Mouse (Mus musculus) cerebellum, adult 9-11 months (tissue): ENCODE results near the gene Pex11a.
A peak's percentile ranks its signal among the peaks of the same experiment; 100 is the strongest.

Experiments
- DNase-seq: peaks from one replicate; pipeline ENCODE4 v3.0.0; 2022

Pex11a gene

DNA sequence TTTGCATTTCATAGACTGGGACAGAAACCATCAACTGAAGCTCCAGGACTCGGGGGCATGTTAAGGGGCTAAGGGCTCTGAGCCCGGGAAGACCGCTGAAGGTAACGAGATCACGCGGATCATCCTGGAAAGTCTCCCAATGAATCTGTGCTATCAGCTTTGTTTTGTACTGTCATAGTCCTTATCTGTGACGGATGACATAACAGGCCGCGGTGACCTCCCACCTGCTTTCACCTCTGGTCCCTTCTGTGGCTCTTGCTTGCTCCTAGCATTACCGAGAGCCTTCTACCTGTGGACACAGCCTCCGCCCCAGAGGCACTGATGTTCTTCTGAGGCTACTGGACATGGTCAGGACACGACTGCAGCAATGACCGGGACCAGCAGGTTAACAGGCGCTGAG lies 6.4 kb downstream of the Pex11a start:
- DNase-seq = no peak

DNA sequence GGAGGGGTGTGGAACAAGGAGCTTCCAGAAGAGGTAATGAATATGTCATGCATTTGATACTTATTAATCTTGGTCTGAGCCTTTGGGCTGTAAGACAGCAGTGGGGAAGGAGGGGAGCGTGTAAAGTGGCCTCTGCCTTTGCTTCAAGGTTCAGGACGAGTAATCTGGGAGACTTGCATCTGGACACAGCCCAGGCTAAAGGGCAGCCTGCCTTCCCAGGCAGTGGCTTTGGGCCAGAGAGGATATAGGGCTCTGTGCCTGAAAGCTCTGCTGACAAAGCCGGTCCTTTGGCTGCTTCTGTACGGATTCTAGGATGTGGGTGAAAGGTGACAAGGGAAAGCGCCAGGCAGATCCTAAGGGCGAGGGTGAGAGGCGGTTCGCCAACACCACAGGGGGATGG lies 8.4 kb downstream of the Pex11a start:
- no peak for DNase-seq

DNA sequence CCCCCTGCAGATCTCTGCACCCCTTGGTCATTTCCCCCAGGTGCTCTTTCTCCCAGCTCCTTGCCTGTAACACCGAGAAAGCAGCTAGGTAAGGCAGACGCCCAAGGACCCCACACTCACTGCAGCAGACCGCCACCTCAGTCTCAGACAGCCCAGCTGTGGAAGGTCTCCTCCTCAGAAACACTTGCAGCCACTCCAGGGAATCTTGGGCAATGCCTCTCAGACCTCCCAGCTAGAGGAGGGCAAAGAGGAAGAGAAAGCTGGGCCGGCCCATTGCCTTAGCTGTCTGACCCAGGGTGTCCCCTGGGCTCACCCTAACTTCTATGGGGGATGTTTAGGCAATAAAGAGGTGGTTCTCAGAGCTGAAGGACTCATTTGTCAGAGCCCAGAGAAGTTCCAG lies 10.3 kb downstream of the Pex11a start, which contains the start of gene Plin1:
TSS of gene Plin1 (minus strand) at position 282 of the 400 bp plus-strand sequence.
- no peak for DNase-seq

DNA sequence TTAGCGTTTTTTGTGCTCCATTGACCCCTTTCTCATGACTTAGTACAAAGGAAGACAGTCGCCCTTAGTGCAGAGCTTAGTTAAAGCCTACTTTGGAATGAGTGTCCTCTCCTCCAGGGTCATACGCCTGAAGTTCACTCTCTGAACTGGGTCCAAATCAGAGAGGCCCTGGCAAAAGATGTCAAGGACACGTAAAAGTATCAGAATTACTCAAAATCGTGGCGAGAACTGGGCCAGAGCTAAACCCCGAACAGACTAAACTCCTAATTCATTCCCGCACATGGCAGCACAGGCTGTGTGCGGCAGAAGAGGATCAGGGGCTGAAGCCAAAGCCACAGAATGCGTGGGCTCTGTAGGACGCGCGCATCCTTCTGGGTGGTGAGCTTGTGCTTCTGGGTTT lies 11.5 kb downstream of the Pex11a start:
- DNase-seq = no peak

DNA sequence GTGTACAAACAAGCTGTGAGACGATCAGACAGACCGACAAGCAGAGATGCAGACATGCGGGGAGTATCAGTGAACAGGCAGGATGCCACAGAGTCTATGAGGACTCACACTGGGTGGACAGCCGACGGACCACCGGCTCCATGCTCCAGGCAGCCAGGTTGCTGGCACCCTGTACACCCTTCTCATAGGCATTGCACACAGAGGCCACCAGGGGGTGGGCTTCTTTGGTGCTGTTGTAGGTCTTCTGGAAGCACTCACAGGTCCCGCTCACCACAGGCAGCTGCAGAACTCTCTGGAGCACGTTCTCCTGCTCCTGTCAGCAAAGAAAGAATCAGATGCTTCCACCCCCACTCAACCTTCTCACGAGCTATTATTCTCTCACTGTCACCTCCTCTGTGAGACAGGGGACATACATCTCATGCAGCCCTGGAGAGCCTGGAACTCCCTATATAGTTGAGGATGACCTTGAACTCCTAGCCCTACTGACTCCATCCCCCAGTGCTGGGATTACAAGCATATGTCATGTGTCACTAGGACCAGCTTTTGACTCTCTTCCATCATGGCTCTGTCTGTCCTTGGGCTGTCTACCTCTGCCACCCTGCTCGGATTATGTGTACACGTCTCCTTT lies 13.1 kb downstream of the Pex11a start:
- DNase-seq = no peak

DNA sequence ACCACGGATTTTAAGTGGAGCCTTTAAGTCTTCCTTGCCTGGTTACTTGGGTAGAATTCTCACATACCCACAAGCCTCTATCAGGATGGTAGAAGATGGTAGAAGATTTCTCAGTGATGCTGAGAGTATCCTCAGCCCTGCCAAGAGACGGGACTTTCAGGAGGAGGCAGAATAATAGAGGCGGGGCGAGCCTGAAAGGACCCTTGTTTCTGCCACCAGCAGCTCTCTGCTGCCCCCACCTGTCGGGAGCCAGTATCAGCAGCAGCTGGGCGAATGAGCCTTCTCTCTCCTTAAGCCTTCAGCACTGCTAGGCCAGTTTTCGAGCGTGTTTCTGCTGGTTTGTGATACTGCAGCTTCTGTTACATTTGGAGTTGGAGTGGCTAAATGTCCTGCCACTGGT lies 13.8 kb downstream of the Pex11a start:
- DNase-seq = no peak

DNA sequence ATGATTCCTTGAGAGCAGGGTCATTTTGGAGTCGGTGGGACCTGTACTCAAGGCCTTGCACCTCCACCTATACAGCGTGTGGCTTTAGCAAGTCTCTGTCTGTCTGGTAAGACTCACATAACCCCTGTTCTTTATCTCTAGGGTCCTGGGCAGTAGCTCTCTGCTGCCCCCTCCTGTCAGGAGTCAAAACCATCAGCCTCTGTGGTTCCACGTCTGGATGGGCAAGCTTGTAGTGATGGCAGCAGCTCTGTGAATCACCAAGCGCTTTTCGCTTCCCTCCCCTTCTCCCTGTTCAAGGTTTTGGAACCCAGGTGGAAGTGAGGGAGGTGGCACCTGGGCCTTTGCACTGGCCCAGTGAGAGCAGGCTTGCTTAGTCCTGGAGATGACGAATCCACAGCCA lies 14.7 kb downstream of the Pex11a start:
- no peak for DNase-seq

DNA sequence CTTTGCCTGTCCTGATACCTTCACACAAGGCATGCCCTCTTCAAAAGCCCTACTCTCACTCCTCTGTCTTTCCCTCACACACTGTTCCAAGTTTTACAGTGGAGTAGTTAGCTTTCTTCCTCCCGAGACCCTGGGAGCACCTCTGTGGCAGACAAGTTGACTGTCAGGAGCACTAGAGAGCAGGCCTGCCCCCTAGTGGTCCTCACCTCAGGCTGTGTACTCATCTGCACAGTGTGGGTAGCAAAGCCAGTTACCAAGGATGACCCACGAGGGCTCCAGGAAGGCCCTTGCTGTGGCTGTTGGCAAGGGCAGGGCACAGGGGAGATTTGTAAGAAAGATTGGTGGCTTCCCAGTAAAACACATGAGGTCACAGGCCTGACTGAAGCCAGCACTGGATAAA lies 15.8 kb downstream of the Pex11a start:
- no peak for DNase-seq

DNA sequence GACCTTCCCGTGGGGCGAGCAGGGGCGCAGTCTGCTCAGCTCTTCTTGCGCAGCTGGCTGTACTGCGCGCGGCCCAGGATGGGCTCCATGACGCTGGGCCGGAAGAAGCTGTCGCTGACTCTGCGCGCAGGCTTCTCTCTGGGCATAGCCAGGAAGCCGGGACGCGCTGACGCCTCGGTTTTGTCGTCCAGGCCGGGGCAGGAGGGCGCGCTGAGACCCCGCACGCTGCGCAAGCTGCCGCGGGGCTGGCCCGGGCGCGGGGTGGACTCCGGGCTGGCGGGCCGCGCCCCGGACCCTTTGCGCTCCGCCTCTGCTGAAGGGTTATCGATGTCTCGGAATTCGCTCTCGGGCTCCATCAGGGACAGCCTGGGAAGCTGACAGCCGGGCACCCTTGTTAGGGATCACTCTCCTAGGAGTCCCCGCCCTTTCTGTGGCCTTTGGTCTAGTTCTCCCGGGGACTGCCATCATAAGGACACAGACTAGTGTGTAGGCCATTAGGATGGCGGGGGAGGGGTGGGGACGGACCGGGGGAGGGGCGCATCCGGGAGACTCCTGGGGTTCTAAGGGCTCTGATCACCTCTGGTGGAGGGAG lies 21.4 kb downstream of the Pex11a start:
- DNase-seq = no peak

DNA sequence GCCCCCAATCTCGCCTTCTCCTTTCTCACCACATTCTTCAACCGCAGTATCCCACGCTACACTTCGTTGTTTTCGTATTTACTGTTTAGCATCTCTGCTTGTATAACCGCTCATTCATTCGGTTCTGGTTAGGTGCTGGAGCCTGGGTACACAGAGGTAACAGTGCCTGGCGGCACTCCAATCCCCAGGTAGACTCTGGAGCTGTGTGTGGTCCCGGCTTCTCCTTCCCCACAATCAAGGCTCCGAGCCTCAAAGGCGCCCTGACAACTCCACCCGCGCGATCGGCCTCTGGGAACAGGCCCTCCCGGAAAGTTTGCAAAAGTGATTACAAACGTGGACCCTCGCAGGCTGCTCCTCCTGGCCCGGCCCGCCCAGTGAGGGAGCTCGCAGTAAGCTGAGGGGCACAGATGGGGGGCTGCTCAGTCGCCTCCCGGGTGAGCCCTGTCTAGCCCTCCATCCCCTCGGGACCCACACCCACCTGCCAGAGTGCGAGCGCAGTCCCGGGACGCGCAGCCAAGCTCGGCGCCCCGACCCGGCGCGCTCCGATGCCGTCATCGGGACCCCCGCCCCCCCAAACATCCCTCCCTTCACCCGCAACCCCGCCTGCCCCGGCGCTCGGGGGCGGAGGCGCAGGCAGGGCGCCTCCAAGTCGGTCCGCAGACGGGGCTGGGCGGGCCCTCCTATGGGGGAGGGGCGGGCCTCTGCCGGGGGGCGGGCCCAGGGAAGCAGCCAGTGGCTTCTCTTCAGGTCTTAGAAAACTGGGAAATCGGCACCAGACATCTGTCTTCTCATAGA lies 27.5 kb downstream of the Pex11a start, which contains the start of gene Kif7:
TSS of gene Kif7 (minus strand) at position 534 of the 795 bp plus-strand sequence.
- no peak for DNase-seq

DNA sequence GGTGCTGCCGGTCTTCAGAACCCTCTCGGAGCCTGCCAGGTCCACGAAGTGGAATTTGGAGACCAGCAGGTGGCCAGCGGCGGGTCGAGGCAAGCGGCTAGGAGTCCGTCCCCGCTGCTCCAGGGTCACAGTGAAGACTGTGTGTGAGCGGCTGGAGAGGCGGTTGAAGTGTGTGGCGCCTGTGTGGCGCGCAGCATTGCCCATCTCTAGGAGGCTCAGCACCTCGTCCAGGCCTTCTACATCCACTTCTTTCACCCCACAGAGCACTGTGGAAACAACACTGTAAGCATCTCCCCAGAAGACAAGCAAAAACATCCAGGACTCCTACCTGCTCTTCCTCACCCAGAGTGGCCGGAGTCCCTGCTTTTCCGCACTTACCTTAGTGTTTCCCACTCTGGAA lies 32.1 kb downstream of the Pex11a start:
- DNase-seq = peak; percentile 30

DNA sequence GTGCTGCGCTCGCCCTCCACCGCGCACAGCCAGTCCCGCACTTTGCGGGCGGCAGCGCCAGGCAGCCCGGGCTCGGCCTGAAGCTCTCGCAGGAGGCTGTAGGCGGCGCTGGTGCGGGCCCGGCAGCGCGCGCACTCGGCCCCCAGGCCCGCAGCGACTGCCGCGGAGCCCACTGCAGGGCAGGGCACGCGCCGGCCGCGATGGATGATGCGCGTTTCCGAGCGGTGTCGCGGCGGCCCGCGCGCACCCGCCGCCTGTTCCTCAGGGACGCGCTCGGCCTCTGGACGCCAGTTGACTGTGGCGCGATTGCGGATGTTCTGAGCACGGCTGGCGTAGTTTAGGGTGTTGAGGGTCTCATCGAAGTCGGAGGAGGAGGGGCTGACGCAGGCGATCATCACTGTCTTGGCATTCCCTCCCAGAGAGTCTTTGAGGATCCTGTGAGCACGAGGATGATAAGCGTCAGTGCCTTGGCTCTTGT lies 32.8 kb downstream of the Pex11a start:
- DNase-seq = peak; percentile 70

DNA sequence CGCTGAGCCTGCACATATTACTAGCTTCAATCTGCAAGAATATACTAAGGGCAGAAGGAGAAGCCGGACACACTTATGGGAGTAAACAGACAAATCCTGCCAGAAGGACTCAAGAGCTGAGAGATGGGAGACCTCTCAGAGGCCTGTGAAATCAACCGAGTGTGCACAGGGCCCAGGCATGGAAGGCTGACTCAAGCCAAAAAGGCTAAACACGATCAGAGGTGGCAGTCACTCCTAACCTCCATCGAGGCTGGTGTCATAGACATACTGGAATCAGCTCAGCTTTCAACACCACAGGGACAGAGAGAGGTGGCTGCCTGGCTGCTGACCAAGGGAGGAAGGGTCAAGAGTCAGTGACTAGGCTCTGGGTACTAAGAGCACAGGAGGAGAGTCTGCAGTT lies 37.7 kb downstream of the Pex11a start:
- DNase-seq = no peak

DNA sequence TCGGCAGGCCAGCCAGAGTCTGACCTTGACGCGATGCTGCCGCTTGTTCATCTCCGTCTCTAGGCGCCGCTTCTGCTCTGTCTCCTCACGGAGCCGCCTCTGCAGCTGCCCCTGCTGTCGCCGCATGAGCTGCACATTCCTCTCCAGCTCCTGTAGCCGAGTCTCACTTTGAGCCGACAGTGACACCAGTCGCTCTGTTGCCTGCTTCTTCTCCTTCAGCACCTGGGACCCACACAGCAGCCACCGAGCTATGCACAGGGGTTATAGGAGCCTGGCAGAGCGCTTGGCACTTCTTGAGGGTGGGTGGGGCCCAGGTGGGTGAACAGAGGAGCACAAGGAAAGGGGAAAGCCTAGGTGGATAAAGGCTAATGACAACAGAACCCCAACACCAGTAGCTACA lies 40.2 kb downstream of the Pex11a start:
- DNase-seq = no peak

DNA sequence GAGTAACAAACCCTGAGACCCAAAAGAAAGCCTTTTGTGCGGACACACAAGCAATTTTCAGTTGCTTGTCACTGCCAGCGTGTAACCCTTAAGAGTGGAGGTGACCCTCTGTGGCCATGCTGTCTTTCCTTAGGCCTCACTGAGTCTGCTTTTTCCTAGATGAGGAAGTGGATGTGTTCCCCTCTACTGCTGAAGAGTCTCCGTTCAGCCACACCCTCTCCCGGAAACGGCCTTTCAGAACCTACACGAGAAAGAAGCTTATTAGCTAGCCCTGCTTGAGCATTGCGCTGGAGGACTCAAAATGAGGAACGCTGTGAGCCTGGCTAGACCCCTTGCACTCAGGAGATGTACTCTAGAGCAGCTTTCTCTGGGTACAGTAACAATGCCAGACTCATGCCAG lies 46.4 kb downstream of the Pex11a start:
- DNase-seq = no peak
